Mouse (Mus musculus): ENCODE results near the gene Pam. TPM values are rescaled to one million over a fixed set of nuclear protein-coding genes. Genes with fewer than 3 reads are reported as not detected.

The Pam gene
- polyA plus RNA-seq, 1 experiment, result 14.5 TPM

GRCm38 (mm10) chr1:97748163-97748562 lies 347.3 kb downstream of the Pam start:
- Histone ChIP-seq H3K4me1 (ENCODE audit: control insufficient read depth, insufficient read depth, low read length) (no peaks in the 10 kb centered on the region), H3K4me3 (replicated peaks; ENCODE audit: control insufficient read depth, low read depth, low read length) (no peak overlapping the region), H3K27ac (ENCODE audit: control insufficient read depth, insufficient read depth, low read depth, low read length, poor library complexity) (no peak overlapping the region)
- 85% methylated on average over 3 of the region's 3 CpGs for WGBS
- TF ChIP-seq CTCF (IDR thresholded peaks at IDR 0.05; ENCODE audit: control insufficient read depth, insufficient read depth, low read length) (no peak), POLR2A (IDR thresholded peaks at IDR 0.05; ENCODE audit: borderline replicate concordance, control insufficient read depth, low read depth, low read length) (no peak)

- H3K4me3 ChIP-seq (replicated peaks; ENCODE audit: control insufficient read depth, low read depth, low read length), result no peak overlapping the region
- no peaks in the 10 kb centered on the region; the same call in 1 of the 2 replicates for H3K4me1 ChIP-seq (ENCODE audit: control insufficient read depth, insufficient read depth, low read length)
- TF ChIP-seq CTCF (IDR thresholded peaks at IDR 0.05; ENCODE audit: control insufficient read depth, insufficient read depth, low read length) (no peak), POLR2A (IDR thresholded peaks at IDR 0.05; ENCODE audit: borderline replicate concordance, control insufficient read depth, low read depth, low read length) (no peak)
- no peak overlapping the region for H3K27ac ChIP-seq (ENCODE audit: control insufficient read depth, insufficient read depth, low read depth, low read length, poor library complexity)
- 89% methylated on average over 7 of the region's 7 CpGs for WGBS
Measured at GRCm38 (mm10) chr1:97746261-97746660, 349.2 kb downstream of the Pam start.

- Histone ChIP-seq H3K4me3 (replicated peaks; ENCODE audit: control insufficient read depth, low read depth, low read length) (no peak overlapping the region), H3K27ac (ENCODE audit: control insufficient read depth, insufficient read depth, low read depth, low read length, poor library complexity) (no peak overlapping the region), H3K4me1 (ENCODE audit: control insufficient read depth, insufficient read depth, low read length) (no peaks in the 10 kb centered on the region; the same call in 1 of the 2 replicates)
- TF ChIP-seq CTCF (IDR thresholded peaks at IDR 0.05; ENCODE audit: control insufficient read depth, insufficient read depth, low read length), result no peak
- TF ChIP-seq POLR2A (IDR thresholded peaks at IDR 0.05; ENCODE audit: borderline replicate concordance, control insufficient read depth, low read depth, low read length), result no peak
- 82% methylated on average over 4 of the region's 4 CpGs for WGBS
Measured at GRCm38 (mm10) chr1:97745712-97746111, 349.7 kb downstream of the Pam start.
